Mouse (Mus musculus) kidney, adult 11 months (tissue): ENCODE results near the gene Zfp212.
A peak's percentile ranks its signal among the peaks of the same experiment; 100 is the strongest.
"Not testable (repeated sequence)": the region's sequence is repeated elsewhere in the genome, so short reads cannot be mapped to it uniquely, and the experiment has no call there.

ENCODE experiments used
- DNase-seq: peaks from one replicate; pipeline ENCODE4 v3.0.0; 2022

Gene Zfp212

GRCm38 (mm10) chr6:47943021-47943691 is 22.9 kb downstream of the Zfp212 start:
- peak; percentile 56 for DNase-seq

DNA sequence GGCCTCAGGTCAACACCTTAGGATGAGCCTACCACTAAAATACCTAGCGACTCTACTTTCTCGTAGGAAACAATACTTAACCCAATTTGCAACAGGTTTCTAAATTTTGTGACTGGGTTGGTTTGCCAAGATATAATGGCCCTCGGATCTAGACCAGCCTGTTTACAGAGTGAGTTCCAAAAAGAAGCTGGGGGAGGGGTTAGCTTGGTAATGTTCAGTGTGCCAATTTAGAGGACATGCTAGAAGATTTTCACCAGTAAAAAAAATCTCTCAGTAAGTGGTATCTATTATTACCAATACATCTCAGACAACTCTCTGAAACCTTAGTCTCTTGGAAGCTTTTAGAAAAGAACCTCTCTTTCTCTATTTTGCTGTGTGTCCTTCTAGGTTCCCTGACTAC is 23.4 kb downstream of the Zfp212 start:
- no peak for DNase-seq

DNA sequence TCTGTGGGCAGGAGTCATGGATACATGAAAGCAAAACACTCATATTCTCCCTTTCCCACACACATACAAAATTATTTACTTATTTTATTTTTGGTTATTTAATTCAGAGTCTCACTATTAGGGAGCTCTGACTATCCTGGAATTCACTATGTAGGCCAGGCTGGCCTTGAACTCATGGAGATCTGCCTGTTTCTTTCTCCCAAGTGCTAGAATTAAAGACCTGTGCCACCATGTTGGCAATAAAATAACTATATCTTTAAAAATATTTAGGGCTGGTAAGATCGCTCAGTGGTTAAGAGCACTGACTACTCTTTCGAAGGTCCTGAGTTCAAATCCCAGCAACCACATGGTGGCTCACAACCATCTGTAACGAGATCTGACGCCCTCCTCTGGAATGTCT is 27.1 kb downstream of the Zfp212 start:
- no peak for DNase-seq

DNA sequence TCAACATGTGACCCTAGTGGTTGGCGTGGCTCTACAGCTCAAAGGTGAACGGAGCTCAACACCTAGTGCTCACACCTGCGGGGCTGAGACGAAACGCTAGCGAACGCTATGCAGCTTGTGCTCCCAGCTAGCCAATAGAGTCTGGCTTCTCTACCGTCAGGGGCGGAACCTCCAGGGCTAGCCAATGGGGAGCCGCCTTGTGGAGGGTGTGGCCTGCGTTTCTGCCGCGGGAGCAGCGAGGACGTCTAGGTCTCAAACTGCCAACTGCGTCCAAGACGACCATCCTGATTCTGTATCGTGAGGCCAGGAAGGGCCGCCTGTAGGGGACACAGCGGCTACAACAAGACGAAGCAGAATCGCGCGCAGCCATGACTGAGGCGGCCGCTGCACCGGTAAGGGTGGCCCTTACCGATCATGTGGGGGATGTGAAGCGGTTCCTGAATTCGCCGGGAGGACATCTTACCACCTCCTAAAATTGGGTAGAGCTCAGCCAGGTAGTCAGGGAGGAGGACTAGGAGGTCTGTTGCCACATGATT is 33.0 kb downstream of the Zfp212 start, which contains the start of gene Zfp956:
Gene Zfp956, plus strand, starts transcription at position 200 of the 536 bp plus-strand sequence.
- peak; percentile 95 for DNase-seq

GRCm38 (mm10) chr6:47954425-47954824 is 34.1 kb downstream of the Zfp212 start:
- no peak for DNase-seq

GRCm38 (mm10) chr6:47957816-47958215 is 37.5 kb downstream of the Zfp212 start:
- DNase-seq, result no peak

DNA sequence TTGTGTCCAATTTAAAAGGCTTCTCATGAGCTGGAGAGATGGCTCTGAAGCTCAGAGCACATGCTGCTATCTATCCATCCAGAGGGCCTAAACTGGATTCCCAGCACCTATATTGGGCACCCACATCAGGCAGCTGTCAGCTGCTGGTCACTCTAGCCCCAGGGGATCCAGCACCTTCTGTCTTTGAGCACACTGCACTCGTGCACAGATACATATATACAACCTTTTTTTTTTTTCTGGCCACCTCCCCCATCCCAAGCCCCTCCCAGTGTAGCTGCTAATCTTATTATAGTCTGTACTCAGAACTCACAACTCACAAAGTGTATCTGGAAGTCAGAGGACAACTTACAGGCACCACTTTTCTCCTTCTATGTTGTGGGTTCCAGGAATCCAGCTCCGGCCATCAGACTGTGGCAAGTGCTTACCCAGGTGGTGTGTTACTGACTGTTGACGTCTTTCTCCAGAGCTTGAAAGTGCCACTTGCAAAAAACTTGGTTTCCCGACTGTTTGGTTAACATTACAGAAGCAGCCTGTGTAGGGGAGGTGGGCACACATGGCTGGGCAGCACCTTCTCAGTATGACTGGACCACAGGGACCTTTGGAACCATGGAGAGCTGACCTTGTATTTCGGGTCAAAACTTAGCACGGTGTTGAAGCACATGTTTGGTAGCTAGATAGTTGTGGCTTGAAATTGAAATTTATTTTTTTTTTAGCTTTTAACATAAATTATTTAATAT is 40.6 kb downstream of the Zfp212 start:
- no peak for DNase-seq

DNA sequence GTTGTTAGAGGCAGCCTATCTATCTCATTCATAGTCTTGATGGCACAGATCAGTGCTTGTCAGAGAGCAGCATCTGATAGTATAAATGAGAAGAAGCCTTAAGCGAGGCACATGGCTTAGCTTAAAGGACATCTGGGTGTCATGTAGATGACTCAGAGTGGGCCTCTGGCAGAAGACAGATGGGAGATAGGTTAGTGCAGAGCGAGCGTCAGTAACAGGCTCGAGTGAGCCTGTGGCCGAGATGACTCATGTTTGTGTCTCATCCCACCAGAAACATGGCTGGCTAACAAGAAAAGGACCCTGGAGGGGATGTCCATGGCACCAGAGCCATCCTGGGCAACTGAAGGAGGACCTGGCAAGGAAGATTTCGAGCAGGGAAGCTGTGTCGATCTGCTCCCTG is 42.8 kb downstream of the Zfp212 start:
- no peak for DNase-seq

GRCm38 (mm10) chr6:47968166-47968565 is 47.9 kb downstream of the Zfp212 start:
- DNase-seq, result not testable (repeated sequence)

GRCm38 (mm10) chr6:47974599-47974998 is 54.3 kb downstream of the Zfp212 start:
- no peak for DNase-seq

DNA sequence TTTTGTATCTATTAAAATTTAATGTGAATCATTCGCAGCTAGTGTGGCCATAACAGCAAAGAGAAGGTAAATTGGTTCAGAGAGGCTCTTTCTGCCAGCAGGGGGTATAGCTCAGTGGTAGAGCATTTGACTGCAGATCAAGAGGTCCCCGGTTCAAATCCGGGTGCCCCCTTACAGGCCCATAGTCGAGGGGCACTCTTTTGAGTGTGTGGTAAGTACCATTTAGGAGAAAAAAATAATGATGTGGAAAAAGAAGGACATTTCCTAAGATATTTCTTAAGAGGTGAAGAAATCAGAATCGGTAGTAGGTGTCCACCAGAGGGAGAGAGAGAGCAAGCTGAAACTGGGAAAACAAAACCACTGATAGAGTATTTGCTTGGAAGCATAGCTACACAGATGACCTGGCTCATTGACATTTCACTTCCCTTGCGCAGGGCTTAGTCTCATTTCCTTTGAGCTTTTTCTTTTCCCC is 58.7 kb downstream of the Zfp212 start:
- peak; percentile 85 for DNase-seq
